Mouse (Mus musculus) intestine, embryonic 16.5 days (tissue): ENCODE measurements around the gene Ppfia3. TPM values are rescaled to one million over a fixed set of nuclear protein-coding genes. Genes with fewer than 3 reads are reported as not detected.

Experiments
- ATAC-seq: fragments of 200-750 bp; cut with Nextera tagmentation; 2 replicates; pipeline ENCODE4 v1.8.0; 2017; ENCODE audit warnings: moderate TSS enrichment, moderate library complexity
- H3K27ac ChIP-seq: fragments of 300-500 bp; sonication (generic); 2 replicates; pipeline ENCODE4 v1.5.1; 2014; ENCODE audit warnings: mild to moderate bottlenecking, low read length
- H3K27me3 ChIP-seq: fragments of 300-500 bp; sonication (generic); replicated peaks from 2 replicates; pipeline ENCODE4 v1.6.1; 2014; ENCODE audit warnings: low read length, control low read depth, mixed read lengths; ENCODE audit not compliant: control insufficient read depth, insufficient read depth
- H3K36me3 ChIP-seq: fragments of 300-500 bp; sonication (generic); 2 replicates; pipeline ENCODE4 v1.6.1; 2014; ENCODE audit warnings: low read length, control low read depth; ENCODE audit not compliant: control insufficient read depth, insufficient read depth
- H3K4me1 ChIP-seq: fragments of 300-500 bp; sonication (generic); 2 replicates; pipeline ENCODE4 v1.6.1; 2014; ENCODE audit warnings: low read length, control low read depth, mixed read lengths; ENCODE audit not compliant: control insufficient read depth, insufficient read depth
- H3K4me2 ChIP-seq: fragments of 300-500 bp; sonication (generic); 2 replicates; pipeline ENCODE4 v1.6.1; 2014; ENCODE audit warnings: low read depth, low read length, control low read depth
- H3K4me3 ChIP-seq: fragments of 300-500 bp; sonication (generic); 2 replicates; pipeline ENCODE4 v1.5.1; 2014; ENCODE audit warnings: mild to moderate bottlenecking, low read length
- H3K9ac ChIP-seq: fragments of 300-500 bp; sonication (generic); 2 replicates; pipeline ENCODE4 v1.6.1; 2014; ENCODE audit warnings: low read depth, low read length
- H3K9me3 ChIP-seq: fragments of 300-500 bp; sonication (generic); 2 replicates; pipeline ENCODE4 v1.6.1; 2016; ENCODE audit warnings: low read length, control low read depth; ENCODE audit not compliant: control insufficient read depth
- WGBS: fragments of 180-500 bp; shearing (Covaris S2); extraction: QIAGEN DNeasy Blood & Tissue Kit; methylation state at CpG from one replicate; pipeline ENCODE4 v1.1.7; 2014; 5-methylcytosine and 5-hydroxymethylcytosine counted together
- polyA plus RNA-seq: library from polyadenylated mRNA; unstranded; fragments of >200 nt; fragmentation: Nextera tagmentation; extraction: Ambion mirVana; gene quantifications from 2 replicates; pipeline ENCODE4 v1.2.1, GENCODE M21; 2015

The Ppfia3 gene
- polyA plus RNA-seq, 1 experiment from 2014 or later: 10.3 TPM

DNA sequence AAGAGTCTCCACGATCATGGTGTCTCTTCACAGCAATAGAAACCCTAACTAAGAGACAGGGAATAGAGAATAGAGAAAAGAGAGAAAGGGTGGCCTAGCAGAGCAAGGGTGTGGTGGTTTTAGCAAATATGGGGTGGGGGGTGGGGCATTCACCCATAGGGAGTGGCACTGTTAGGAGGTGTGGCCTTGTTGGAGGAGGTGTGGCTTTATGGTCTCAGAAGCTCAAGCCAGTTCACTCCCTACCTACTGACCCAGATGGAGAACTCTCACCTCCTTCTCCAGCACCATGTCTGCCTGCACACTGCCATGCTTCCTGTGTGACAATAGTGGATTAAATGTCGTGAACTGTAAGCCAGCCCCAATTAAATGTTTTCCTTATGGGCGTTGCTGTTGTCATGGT, 69.3 kb downstream of the Ppfia3 start:
- Histone ChIP-seq H3K27me3 (no peaks in the 10 kb centered on the region), H3K36me3 (no peaks in the 10 kb centered on the region), H3K27ac (no peak overlapping the region), H3K4me1 (0 out of 2 replicates have a peak, but pooled peaks cover 3% of the 10 kb centered on the region), H3K9me3 (no peaks in the 10 kb centered on the region), H3K4me3 (no peak overlapping the region), H3K4me2 (no peak overlapping the region), H3K9ac (no peak overlapping the region)
- no peak for ATAC-seq
- 60% methylated on average over 3 of the region's 3 CpGs for WGBS

DNA sequence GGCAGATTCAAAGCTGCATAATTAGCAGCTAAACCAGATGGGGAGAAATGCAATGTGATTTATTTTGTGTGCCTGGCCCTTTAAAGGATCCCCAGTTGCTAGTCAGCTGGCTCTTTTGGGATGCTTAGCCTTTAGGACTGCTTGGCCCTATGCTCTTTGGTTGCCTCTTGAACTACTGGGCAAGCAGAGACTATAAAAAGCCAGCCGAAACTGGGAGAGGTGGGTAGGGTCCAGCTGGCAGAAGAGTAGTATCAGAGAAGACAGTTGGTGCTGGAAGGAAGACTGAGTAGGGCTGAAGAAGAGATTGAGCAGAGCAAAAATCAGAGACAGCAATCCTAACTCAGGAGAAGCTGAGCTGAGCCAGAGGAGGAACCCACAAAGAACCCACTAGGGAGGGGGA, 70.2 kb downstream of the Ppfia3 start:
- Histone ChIP-seq H3K4me1 (0 out of 2 replicates have a peak, but pooled peaks cover 3% of the 10 kb centered on the region), H3K4me2 (no peak overlapping the region), H3K9me3 (no peaks in the 10 kb centered on the region), H3K4me3 (no peak overlapping the region), H3K36me3 (no peaks in the 10 kb centered on the region), H3K27me3 (no peaks in the 10 kb centered on the region), H3K27ac (no peak overlapping the region), H3K9ac (no peak overlapping the region)
- no peak for ATAC-seq
- 81% methylated on average over 1 of the region's 1 CpGs for WGBS

Other genes starting within 250 kb of the Ppfia3 start
- gene Rps11, start 242.6 kb downstream of the Ppfia3 start, polyA plus RNA-seq: 1,613 and 1,701 TPM in 2 replicates
- 1,233 and 1,311 TPM in 2 replicates for gene Rpl13a, start 238.3 kb downstream of the Ppfia3 start, polyA plus RNA-seq
- gene Gm45713, start 230.8 kb downstream of the Ppfia3 start, polyA plus RNA-seq: 0.20 TPM in 1 of 2 replicates, not detected in the other
- 2.2 and 2.5 TPM in 2 replicates for gene Flt3l, start 230.6 kb downstream of the Ppfia3 start, polyA plus RNA-seq
- 90.9 and 96.5 TPM in 2 replicates for gene Pih1d1, start 212.7 kb downstream of the Ppfia3 start, polyA plus RNA-seq
- gene Aldh16a1, start 212.4 kb downstream of the Ppfia3 start, polyA plus RNA-seq: 106 and 110 TPM in 2 replicates
- 0.13 TPM in 1 of 2 replicates, not detected in the other for gene Slc17a7, start 203.1 kb downstream of the Ppfia3 start, polyA plus RNA-seq
- gene Gfy, start 187.4 kb downstream of the Ppfia3 start, polyA plus RNA-seq: not detected in 2 replicates
- not detected in 2 replicates for gene Pth2, start 186.0 kb downstream of the Ppfia3 start, polyA plus RNA-seq
- 0.44 and 0.62 TPM in 2 replicates for gene Ccdc155, start 162.1 kb downstream of the Ppfia3 start, polyA plus RNA-seq
- gene Dkkl1, start 154.9 kb downstream of the Ppfia3 start, polyA plus RNA-seq: 0.86 and 1.3 TPM in 2 replicates
- 69.6 and 82.1 TPM in 2 replicates for gene Tead2, start 151.3 kb downstream of the Ppfia3 start, polyA plus RNA-seq
- 4.2 and 5.0 TPM in 2 replicates for gene Cd37, start 127.9 kb downstream of the Ppfia3 start, polyA plus RNA-seq
- not detected in 2 replicates for gene Slc6a16, start 125.9 kb downstream of the Ppfia3 start, polyA plus RNA-seq
- not detected in 2 replicates for gene Slc6a21, start 89.5 kb downstream of the Ppfia3 start, polyA plus RNA-seq
- gene Trpm4, start 33.2 kb downstream of the Ppfia3 start, polyA plus RNA-seq: 33.4 and 36.3 TPM in 2 replicates
- 0.86 and 1.4 TPM in 2 replicates for gene Hrc, start 31.7 kb downstream of the Ppfia3 start, polyA plus RNA-seq
- 1.2 and 2.7 TPM in 2 replicates for gene Lin7b, start 3.6 kb upstream of the Ppfia3 start, polyA plus RNA-seq
- 139 and 150 TPM in 2 replicates for gene Snrnp70, start 28.7 kb upstream of the Ppfia3 start, polyA plus RNA-seq
- 0.11 TPM in 1 of 2 replicates, not detected in the other for gene Kcna7, start 38.6 kb upstream of the Ppfia3 start, polyA plus RNA-seq
- gene Ntf5, start 46.7 kb upstream of the Ppfia3 start, polyA plus RNA-seq: 1.4 and 1.8 TPM in 2 replicates
- 0.28 TPM in 1 of 2 replicates, not detected in the other for gene Lhb, start 53.8 kb upstream of the Ppfia3 start, polyA plus RNA-seq
- gene Gys1, start 67.8 kb upstream of the Ppfia3 start, polyA plus RNA-seq: 49.4 and 53.1 TPM in 2 replicates
- 121 and 134 TPM in 2 replicates for gene Ruvbl2, start 71.1 kb upstream of the Ppfia3 start, polyA plus RNA-seq
- 7,117 and 7,555 TPM in 2 replicates for gene Ftl1, start 92.9 kb upstream of the Ppfia3 start, polyA plus RNA-seq
- gene Bax, start 99.9 kb upstream of the Ppfia3 start, polyA plus RNA-seq: 178 and 185 TPM in 2 replicates
- gene Tulp2, start 114.9 kb upstream of the Ppfia3 start, polyA plus RNA-seq: 0.78 and 0.93 TPM in 2 replicates
- gene Gm45808, start 119.8 kb upstream of the Ppfia3 start, polyA plus RNA-seq: not detected in 2 replicates
- gene Dhdh, start 121.8 kb upstream of the Ppfia3 start, polyA plus RNA-seq: 1.9 and 2.2 TPM in 2 replicates
- 251 and 266 TPM in 2 replicates for gene Nucb1, start 143.4 kb upstream of the Ppfia3 start, polyA plus RNA-seq
- 17.3 and 19.1 TPM in 2 replicates for gene Ppp1r15a, start 159.2 kb upstream of the Ppfia3 start, polyA plus RNA-seq
- gene Plekha4, start 159.3 kb upstream of the Ppfia3 start, polyA plus RNA-seq: 1.4 and 1.6 TPM in 2 replicates
- 2.9 and 3.3 TPM in 2 replicates for gene Hsd17b14, start 187.9 kb upstream of the Ppfia3 start, polyA plus RNA-seq
- gene Bcat2, start 203.1 kb upstream of the Ppfia3 start, polyA plus RNA-seq: 59.9 and 65.4 TPM in 2 replicates
- 0.23 TPM in 1 of 2 replicates, not detected in the other for gene Fgf21, start 248.5 kb upstream of the Ppfia3 start, polyA plus RNA-seq